Mouse (Mus musculus) intestine, embryonic 14.5 days (tissue): Measurements from ENCODE around the gene Olig3. TPM values are rescaled to one million over a fixed set of nuclear protein-coding genes. Genes with fewer than 3 reads are reported as not detected.

Experiments
- ATAC-seq: fragments of 200-750 bp; cut with Nextera tagmentation; replicated peaks from 2 replicates; pipeline ENCODE4 v1.8.0; 2017; ENCODE audit warnings: low read depth, moderate number of reproducible peaks, moderate TSS enrichment, moderate library complexity; ENCODE audit not compliant: low FRiP score, low TSS enrichment
- DNase-seq: peaks from one replicate; pipeline ENCODE4 v3.0.0-alpha.2; 2018; ENCODE audit warnings: low spot score
- H3K27ac ChIP-seq: fragments of 300-500 bp; sonication (generic); 2 replicates; pipeline ENCODE4 v1.5.1; 2014; ENCODE audit warnings: low read depth, mild to moderate bottlenecking, control low read depth
- H3K27me3 ChIP-seq: fragments of 300-500 bp; sonication (generic); replicated peaks from 2 replicates; pipeline ENCODE4 v1.6.1; 2014; ENCODE audit warnings: low read length, control low read depth; ENCODE audit not compliant: control insufficient read depth, insufficient read depth
- H3K36me3 ChIP-seq: fragments of 300-500 bp; sonication (generic); 2 replicates; pipeline ENCODE4 v1.6.1; 2014; ENCODE audit warnings: low read length, control low read depth; ENCODE audit not compliant: control insufficient read depth, insufficient read depth
- H3K4me1 ChIP-seq: fragments of 300-500 bp; sonication (generic); replicated peaks from 2 replicates; pipeline ENCODE4 v1.6.1; 2014; ENCODE audit warnings: low read length, control low read depth, mixed read lengths; ENCODE audit not compliant: control insufficient read depth, insufficient read depth
- H3K4me2 ChIP-seq: fragments of 300-500 bp; sonication (generic); 2 replicates; pipeline ENCODE4 v1.6.1; 2014; ENCODE audit warnings: low read length
- H3K4me3 ChIP-seq: fragments of 300-500 bp; sonication (generic); 2 replicates; pipeline ENCODE4 v1.5.1; 2014; ENCODE audit warnings: low read depth, low read length, control low read depth, mixed read lengths
- H3K9ac ChIP-seq: fragments of 300-500 bp; sonication (generic); 2 replicates; pipeline ENCODE4 v1.6.1; 2014; ENCODE audit warnings: mild to moderate bottlenecking, low read length
- H3K9me3 ChIP-seq: fragments of 300-500 bp; sonication (generic); 2 replicates; pipeline ENCODE4 v1.6.1; 2016; ENCODE audit warnings: low read length, control low read depth; ENCODE audit not compliant: control insufficient read depth
- WGBS: fragments of 180-500 bp; shearing (Covaris S2); extraction: QIAGEN DNeasy Blood & Tissue Kit; methylation state at CpG from one replicate; pipeline ENCODE4 v1.1.7; 2014; 5-methylcytosine and 5-hydroxymethylcytosine counted together
- polyA plus RNA-seq: library from polyadenylated mRNA; unstranded; fragments of >200 nt; fragmentation: Nextera tagmentation; extraction: Ambion mirVana; gene quantifications from 2 replicates; pipeline ENCODE4 v1.2.1, GENCODE M21; 2014

The Olig3 gene
- not detected in 2 replicates for polyA plus RNA-seq

GRCm38 (mm10) chr10:19356071-19356583 is at the start of gene Olig3:
Gene Olig3, plus strand, starts transcription at chr10:19356533.
- peak within 1 kb of the TSS; percentile 2; the same call in 1 of the 2 replicates for H3K4me3 ChIP-seq
- no peaks in the 10 kb centered on the region for H3K36me3 ChIP-seq
- DNase-seq = no peak
- no peaks in the 10 kb centered on the region for H3K9me3 ChIP-seq
- no peak within 1 kb of the TSS for H3K9ac ChIP-seq
- no peak within 1 kb of the TSS for H3K27ac ChIP-seq
- H3K27me3 ChIP-seq = peaks cover 100% of the 10 kb centered on the region
- H3K4me2 ChIP-seq = 0 out of 2 replicates have a peak within 1 kb of the TSS, but pooled peaks have one; percentile 13
- H3K4me1 ChIP-seq = no peaks in the 10 kb centered on the region
- WGBS = 2% methylated on average over 9 of the region's 9 CpGs
- ATAC-seq = no peak

GRCm38 (mm10) chr10:19309681-19310395 is 46.5 kb upstream of the Olig3 start:
- no peaks in the 10 kb centered on the region for H3K4me1 ChIP-seq
- ATAC-seq (no peak), DNase-seq (no peak)
- no peaks in the 10 kb centered on the region for H3K9me3 ChIP-seq
- no peak overlapping the region for H3K27ac ChIP-seq
- H3K36me3 ChIP-seq = no peaks in the 10 kb centered on the region
- H3K27me3 ChIP-seq = no peaks in the 10 kb centered on the region
- H3K4me3 ChIP-seq = no peak overlapping the region
- no peak overlapping the region for H3K9ac ChIP-seq
- H3K4me2 ChIP-seq = no peak overlapping the region
- WGBS = 38% methylated on average over 5 of the region's 5 CpGs

GRCm38 (mm10) chr10:19310471-19310870 is 45.9 kb upstream of the Olig3 start:
- WGBS = 32% methylated on average over 5 of the region's 5 CpGs
- no peak overlapping the region for H3K4me2 ChIP-seq
- no peak overlapping the region for H3K9ac ChIP-seq
- H3K27me3 ChIP-seq = no peaks in the 10 kb centered on the region
- H3K4me1 ChIP-seq = no peaks in the 10 kb centered on the region
- no peak for DNase-seq
- no peak for ATAC-seq
- no peak overlapping the region for H3K27ac ChIP-seq
- H3K9me3 ChIP-seq = no peaks in the 10 kb centered on the region
- no peaks in the 10 kb centered on the region for H3K36me3 ChIP-seq
- H3K4me3 ChIP-seq = no peak overlapping the region

GRCm38 (mm10) chr10:19317962-19318812 is 38.1 kb upstream of the Olig3 start:
- no peaks in the 10 kb centered on the region for H3K9me3 ChIP-seq
- no peaks in the 10 kb centered on the region for H3K36me3 ChIP-seq
- no peak overlapping the region for H3K4me2 ChIP-seq
- DNase-seq (no peak), ATAC-seq (no peak)
- 78% methylated on average over 19 of the region's 19 CpGs for WGBS
- H3K9ac ChIP-seq = no peak overlapping the region
- H3K27ac ChIP-seq = no peak overlapping the region
- no peak overlapping the region for H3K4me3 ChIP-seq
- H3K4me1 ChIP-seq = no peaks in the 10 kb centered on the region
- no peaks in the 10 kb centered on the region for H3K27me3 ChIP-seq

- Histone ChIP-seq H3K27ac (no peak overlapping the region), H3K4me1 (no peaks in the 10 kb centered on the region), H3K36me3 (no peaks in the 10 kb centered on the region), H3K9me3 (no peaks in the 10 kb centered on the region), H3K9ac (no peak overlapping the region), H3K4me3 (no peak overlapping the region), H3K4me2 (no peak overlapping the region), H3K27me3 (no peaks in the 10 kb centered on the region)
- no peak for DNase-seq
- no peak for ATAC-seq
- WGBS = 70% methylated on average over 2 of the region's 2 CpGs
These were observed 34.6 kb upstream of the Olig3 start for GRCm38 (mm10) chr10:19321781-19322180.

GRCm38 (mm10) chr10:19329191-19329777 is 27.0 kb upstream of the Olig3 start:
- ATAC-seq = no peak
- DNase-seq = no peak

GRCm38 (mm10) chr10:19333425-19333824 is 22.9 kb upstream of the Olig3 start:
- H3K4me2 ChIP-seq = no peak overlapping the region
- H3K27ac ChIP-seq = no peak overlapping the region
- no peak for ATAC-seq
- H3K9ac ChIP-seq = no peak overlapping the region
- WGBS = 60% methylated on average over 1 of the region's 1 CpGs
- no peak overlapping the region for H3K4me3 ChIP-seq
- no peaks in the 10 kb centered on the region for H3K4me1 ChIP-seq
- H3K27me3 ChIP-seq = no peaks in the 10 kb centered on the region
- no peaks in the 10 kb centered on the region for H3K36me3 ChIP-seq
- H3K9me3 ChIP-seq = no peaks in the 10 kb centered on the region
- no peak for DNase-seq

More at GRCm38 (mm10) chr10:19329191-19329777, 27.0 kb upstream of the Olig3 start:
- no peaks in the 10 kb centered on the region for H3K36me3 ChIP-seq
- H3K4me2 ChIP-seq = no peak overlapping the region
- WGBS = 48% methylated on average over 3 of the region's 3 CpGs
- no peaks in the 10 kb centered on the region for H3K4me1 ChIP-seq
- no peak overlapping the region for H3K9ac ChIP-seq
- no peak overlapping the region for H3K27ac ChIP-seq
- H3K27me3 ChIP-seq = no peaks in the 10 kb centered on the region
- no peak overlapping the region for H3K4me3 ChIP-seq
- H3K9me3 ChIP-seq = no peaks in the 10 kb centered on the region
